Mouse (Mus musculus) ES-Bruce4 (cell line): ENCODE data around the gene Sox12.

Experiments
- CTCF ChIP-seq: IDR thresholded peaks from one replicate; pipeline ENCODE4 v1.8.1; 2011; ENCODE audit warnings: low read depth, low read length
- EP300 ChIP-seq: IDR thresholded peaks from 2 replicates; pipeline ENCODE4 v1.6.1; 2011; ENCODE audit warnings: low read depth, low read length; ENCODE audit not compliant: insufficient read depth

- no peak for TF ChIP-seq CTCF
- 0 out of 2 replicates have a peak, but pooled peaks have one; percentile 9 for TF ChIP-seq EP300
Observed at GRCm38 (mm10) chr2:152411471-152411870, 13.6 kb upstream of the Sox12 start.
